Mouse (Mus musculus) cerebellum, adult (tissue): ENCODE results near the gene Dnaaf5.

Experiments
- ATAC-seq: cut with Nextera tagmentation; 2 replicates; pipeline ENCODE4 v1.9.2; 2017; ENCODE audit warnings: mild to moderate bottlenecking, moderate library complexity, mixed read lengths; ENCODE audit not compliant: insufficient number of reproducible peaks, low FRiP score, low TSS enrichment

Gene Dnaaf5

DNA sequence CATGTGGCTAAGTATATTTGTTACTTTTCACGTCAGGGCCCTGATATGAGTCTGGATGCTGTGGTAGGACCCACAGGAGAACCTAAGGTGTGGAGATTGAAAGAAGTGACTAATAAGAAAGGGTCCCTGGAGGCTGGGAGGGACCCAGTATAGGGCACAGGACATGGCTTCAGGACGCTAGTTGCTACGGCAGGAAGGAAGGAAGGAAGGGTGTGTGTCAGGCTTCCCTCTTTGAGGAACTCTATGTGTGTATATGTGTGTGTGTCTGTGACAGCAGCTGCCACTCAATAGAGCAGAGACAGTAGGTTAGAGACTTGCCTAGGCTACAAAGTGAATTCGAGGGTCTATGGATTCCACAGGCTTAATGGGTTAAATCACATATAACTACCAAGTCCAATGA, 70.6 kb downstream of the Dnaaf5 start:
- no peak for ATAC-seq

DNA sequence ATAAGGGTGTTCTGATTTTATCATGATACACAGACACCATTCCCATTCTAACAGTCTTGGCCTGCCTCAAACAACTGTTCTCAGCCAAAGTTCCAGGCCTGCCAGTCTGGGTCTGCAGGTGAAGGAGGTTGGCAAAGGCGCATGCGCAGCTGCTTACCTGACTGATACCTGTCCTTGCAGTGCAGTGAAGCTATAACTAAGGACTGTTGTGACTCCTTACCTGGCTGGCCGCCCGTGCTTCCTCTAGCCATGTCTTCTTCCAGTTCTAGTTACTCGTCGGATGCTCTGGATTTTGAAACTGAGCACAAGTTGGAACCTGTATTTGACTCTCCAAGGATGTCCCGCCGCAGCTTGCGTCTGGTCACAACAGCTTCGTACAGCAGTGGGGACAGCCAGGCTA, 73.3 kb downstream of the Dnaaf5 start:
- ATAC-seq = no peak

DNA sequence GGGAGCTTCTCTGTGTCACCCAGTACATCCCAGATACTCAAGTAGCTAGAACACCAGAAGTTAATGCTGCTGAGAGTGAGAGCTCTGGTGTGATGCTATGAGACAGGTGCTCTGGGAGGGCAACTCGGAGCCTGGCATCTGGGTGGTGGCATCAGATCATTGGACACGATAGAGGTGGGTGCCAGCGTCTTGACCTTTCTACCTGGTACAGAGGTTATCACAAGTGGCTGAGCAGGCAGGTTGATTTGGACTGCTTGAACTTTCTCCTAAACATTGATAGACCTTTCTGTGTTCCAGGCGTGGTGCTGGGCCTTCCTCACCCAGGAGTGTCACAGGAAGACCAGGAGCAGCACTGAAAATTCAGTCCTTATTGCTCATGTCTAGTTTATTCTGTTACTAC, 77.2 kb downstream of the Dnaaf5 start:
- no peak for ATAC-seq

DNA sequence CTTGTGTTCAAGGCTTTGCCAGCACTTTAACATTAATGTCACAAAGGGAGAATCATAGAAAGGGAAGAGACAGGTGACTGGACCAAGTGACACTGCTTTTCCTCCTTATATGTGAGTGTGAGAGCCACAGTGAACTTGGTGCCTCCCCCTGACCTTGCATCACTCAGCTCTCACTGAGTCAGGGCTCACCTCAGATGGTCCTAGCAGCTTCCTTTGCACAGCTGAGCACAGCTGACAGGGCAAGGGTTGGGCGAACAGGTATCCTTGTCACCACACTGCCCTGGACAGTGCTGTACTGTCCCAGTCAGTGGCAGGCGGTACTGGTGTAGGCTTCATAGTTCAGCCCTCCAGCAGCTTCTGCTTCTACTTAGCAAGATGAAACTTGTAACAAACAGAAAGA, 77.6 kb downstream of the Dnaaf5 start:
- ATAC-seq = no peak

DNA sequence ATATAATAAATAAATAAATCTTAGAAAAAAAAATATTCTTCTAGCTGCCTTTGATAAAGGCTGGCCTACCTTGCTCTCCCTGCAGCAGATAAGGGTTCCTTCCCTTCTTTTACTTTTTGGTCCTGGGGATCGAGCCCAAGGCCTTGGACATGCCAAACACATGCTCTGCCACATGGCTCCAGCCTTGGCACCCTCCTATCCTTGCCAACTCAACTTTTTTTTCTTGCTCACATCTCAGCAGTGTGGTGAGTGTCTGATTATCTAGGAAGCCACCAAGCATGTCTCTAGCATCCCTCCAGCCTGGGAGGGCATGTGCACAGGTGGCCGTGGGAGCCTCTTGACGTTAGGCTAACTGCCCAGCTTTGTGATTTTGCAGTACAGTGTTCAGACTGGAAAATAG, 78.3 kb downstream of the Dnaaf5 start:
- no peak for ATAC-seq

DNA sequence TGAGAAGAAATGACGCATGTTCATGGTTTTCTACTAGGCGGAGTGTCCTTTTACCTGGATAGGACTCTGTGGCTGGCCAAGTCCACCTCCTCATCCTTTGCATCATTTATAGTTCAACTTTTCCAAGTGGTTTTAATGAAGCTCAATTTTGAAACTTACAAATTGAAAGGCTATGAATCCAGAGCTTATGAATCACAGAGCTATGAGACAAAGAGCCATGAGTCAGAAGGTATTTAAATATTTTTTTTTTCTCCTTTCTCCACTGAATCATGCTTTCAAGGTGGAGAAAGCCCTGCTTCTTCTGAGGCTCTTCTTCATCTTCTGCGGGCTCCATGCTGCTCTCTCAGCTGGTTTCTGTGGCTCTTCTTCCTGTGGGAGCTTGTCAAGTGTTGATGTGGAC, 79.7 kb downstream of the Dnaaf5 start:
- ATAC-seq = no peak

DNA sequence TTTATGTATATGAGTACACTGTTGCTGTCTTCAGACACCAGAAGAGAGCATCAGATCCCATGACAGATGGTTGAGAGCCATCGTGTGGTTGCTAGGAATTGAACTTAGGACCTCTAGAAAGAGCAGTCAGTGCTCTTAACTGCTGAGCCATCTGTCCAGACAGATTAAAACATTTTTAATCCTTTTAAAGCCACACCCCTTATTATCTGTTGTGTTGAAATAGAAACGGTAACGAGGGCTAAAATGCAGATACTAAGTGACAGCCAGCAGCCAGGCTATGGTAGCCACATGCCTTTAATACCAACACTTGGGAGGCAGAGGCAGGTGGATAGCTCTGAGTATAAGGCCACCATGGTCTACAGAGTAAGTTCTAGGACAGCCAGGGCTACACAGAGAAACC, 82.1 kb downstream of the Dnaaf5 start:
- no peak for ATAC-seq

DNA sequence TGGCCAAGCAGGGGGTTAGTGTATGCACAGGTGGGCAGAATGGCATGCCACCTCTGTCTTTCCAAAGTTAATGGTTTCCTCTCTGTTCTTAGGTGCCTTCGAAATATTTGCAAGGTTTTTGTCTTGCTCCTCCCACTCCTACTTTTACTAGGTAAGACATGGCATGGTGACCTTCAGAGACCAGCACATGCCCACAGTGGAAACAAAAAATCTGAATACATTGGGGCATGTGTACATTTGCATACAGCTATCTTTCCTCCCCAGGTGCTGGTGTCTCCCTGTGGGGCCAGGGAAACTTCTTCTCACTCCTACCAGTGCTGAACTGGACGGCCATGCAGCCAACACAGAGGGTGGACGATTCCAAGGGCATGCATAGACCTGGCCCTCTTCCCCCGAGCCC, 84.4 kb downstream of the Dnaaf5 start:
- ATAC-seq = no peak
